Mouse (Mus musculus) T-cell, adult 2 months (primary cell): ENCODE data around the gene Nosip.
A peak's percentile ranks its signal among the peaks of the same experiment; 100 is the strongest.
"Not testable (repeated sequence)": the region's sequence is repeated elsewhere in the genome, so short reads cannot be mapped to it uniquely, and the experiment has no call there.

ENCODE experiments used
- DNase-seq: peaks from one replicate; pipeline ENCODE4 v3.0.0; 2022; ENCODE audit warnings: low spot score

Nosip gene

DNA sequence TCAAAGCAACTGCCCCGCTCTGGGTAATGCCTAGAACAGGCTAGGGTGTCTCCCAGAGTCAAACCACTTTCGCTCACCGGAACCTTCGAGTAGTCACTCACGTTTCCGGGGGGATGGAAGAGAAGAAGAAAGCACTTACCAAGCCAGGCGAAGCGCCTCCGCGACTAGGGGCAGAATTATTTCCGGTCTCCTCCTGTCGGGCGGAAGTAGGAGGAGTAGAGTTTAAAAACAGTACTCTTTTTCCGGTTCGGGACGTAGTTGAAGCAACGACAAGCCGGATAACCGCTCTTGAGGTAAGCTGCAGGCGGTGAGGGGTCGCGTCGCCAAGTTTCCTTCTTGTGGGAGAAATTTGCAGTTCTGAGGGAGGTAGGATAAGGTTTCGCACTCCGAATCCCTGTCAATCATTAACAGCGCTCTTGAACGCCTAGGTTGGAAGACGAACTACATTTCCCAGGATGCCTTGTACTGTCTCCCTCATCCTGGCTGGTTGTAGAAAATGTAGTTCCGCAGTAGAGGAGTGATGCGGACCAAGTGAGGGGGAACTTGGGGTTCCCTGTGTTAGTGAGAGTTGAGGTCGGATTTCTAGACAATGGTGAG lies at the start of gene Nosip, which contains the start of gene Prrg2:
Nosip (plus strand) TSS at position 191 of the 597 bp plus-strand sequence.
Prrg2 (minus strand) TSS at position 439 of the 597 bp plus-strand sequence.
- DNase-seq, result peak; percentile 95

DNA sequence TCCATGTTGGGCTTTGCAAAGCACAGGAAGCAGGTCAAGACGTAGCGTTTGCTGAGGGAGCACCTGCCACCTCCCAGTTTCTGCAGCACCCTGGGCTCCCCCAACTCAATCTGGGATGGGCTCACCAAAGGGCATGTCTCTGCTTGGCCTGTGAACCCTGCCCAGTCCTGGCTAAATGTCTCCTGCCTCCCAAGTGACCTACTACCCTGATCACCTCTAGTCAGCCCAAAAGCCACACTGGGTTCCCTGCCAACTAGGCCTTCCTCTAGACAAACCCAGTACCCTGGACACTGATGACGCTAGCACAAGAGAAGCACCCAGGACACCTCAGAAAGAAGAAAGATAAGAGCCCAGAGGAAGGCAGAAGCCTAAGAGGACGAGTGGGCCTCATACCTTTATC lies 49.4 kb upstream of the Nosip start:
- DNase-seq, result no peak

DNA sequence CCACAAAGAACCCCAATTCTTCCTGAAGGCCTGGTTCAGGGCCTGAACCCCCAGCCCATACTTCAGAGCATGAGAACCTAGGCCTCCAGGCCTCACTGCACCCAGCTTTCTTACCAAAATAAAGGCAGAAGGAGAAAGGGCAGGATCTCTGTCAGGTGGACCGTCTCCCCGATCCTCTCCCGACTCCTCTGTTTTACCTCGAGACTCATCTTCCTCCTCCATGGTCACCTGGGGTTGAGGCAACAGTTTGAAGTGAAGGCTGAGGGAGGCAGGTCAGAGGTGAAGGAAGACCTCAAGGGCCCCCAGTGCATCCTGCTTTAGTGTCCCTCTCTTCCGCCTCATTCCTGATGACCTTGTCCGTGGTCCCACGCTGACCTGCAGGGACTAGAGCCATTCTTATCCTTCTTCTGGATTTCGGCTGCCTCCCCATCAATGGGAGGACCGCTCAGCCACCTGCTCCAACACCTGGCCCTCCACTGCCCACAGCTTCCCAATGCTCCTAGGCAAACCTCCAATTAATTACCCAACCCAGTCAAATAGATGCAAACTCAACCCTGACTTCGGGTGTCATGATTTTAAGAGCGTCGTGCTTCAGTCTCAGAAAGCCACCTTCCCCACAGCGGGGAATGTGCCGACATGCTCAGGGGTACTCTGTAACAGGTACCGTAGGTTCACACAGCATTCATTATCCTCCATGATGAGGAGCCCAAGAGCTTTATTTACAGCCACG lies 48.7 kb upstream of the Nosip start:
- no peak for DNase-seq

DNA sequence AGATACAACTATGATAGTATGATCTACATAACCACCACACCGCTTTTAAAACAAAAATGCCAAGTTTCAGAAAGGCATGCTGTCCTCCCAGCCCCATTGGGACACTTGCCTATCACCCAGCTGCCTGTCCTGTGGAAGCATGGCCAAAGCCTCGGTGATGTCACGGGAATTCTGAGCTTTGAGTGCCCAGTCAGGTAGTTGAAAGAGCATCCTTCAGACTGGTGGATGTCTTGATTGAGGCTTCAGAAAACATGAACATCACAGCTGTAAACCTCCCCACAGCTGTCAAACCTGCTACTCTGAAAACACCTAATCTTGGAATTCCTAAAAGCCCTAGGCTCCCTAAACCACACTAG lies 48.2 kb upstream of the Nosip start:
- no peak for DNase-seq

DNA sequence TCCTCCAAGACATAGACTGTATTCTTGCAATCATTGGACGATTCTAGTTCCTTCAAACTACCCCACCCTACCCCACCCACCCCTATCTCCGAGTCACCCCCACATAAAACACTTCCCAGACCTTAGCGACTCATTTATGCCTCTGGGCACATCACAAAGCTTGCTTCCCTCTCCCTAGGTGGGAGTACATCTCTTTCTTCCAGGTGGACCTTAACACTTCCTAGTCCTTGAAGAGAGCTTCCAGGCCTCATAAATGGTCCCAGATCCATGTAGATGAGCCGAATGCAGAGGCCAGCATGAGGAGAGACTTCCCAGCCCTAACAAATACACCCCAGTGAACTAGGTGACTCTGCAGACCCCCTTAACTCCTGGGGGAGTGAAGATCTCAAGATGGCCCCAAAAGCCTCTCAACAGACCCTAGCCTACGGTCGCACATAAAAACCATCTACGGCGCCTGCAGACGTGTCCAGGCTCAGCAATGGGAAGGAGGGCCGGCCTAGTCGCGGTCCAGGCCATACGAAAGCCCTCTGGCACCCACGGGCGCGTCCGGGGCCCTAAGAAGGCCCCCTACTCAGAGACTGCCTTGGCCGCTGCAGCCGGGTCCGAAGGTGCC lies 46.8 kb upstream of the Nosip start:
- no peak for DNase-seq

DNA sequence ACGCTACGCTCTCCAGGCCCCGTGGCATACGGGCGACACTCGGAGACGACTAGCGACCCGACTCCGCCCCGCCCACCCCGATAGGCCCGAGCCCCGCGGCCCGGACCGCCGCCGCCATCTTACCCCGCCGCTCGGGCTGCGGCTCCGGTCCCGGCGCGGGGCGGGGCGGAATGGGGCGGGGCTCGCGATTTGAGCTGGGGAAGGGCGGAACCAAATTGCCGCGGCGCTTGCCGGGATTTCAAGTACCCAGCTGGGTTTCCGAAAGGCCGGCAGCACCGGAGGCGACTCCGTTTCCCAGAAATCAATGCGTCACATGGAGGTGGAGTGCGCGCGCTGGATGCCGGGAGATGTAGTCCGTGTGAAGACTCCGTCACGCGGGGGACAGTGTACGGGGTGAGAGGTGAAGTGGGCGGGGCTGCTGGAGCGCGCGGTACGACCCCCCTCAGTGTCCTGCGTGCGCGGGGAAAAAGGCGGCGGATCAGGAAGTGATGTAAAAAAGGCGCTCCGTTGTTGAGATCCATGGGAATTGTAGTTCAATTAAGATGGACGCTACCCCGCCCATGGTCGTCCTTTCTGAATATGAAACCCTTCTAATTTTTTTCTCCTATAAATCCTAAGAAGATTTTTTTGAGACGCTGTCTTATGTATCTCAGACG lies 46.1 kb upstream of the Nosip start, which contains the start of gene Scaf1:
Scaf1 (minus strand) TSS at position 407 of the 656 bp plus-strand sequence.
- peak; percentile 99 for DNase-seq

DNA sequence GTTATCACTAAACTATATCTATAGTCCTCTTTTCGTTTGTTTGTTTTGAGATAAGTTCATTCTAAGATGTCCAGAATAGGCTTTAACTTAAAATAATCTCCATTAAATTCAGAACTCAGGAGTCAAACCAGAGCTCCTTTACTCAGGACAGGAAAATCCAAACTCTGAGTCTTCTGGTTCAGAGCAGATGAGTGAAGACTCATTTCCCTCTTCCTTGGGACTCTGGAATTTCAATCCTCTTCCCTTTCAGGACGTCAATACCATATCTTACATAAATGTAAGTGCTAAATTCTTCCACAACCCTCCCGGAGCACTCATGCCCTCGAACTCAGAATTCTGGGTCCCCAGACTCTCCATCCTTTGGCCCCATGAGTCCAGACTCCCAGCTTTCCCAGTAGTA lies 45.5 kb upstream of the Nosip start:
- no peak for DNase-seq

DNA sequence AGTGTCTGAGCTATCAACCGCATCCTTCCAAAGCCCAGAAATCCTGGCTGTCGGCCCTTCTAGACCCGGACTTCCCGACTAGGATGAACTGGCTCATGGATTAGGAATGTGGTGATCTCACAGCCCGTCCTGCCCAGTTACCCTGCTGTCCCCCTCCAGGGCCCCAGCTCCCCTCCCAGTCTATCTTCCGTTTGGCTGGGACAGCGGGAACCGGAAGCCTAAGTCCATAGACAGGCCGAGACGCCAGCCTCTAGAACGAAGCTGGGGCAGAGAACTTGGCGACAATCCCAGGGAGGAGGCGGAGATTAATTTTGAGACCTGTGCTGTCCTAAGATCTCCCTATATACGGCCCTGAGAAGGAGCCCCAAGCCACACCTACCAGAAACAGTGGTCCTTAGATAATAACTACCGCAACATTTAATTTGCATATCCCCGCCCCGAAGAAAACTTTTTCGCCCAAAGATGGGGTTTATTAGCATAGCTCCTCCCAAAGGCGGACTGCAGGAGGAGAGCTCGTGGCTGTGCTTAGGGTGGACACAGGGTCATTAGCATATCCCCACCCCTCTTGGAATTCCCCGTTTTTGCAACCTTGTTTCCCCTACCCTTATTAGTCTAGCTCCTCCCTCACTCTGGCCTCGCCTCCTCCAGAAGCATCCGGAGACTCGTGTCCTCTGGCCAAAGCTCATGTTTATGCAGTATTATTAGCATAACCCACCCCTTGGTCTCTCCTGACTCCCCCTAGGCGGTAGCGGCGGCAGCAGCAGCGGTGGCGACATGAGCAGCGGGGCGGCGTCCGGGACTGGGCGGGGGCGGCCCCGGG lies 44.8 kb upstream of the Nosip start, which contains the start of gene Rras:
Rras (plus strand) TSS at position 720 of the 820 bp plus-strand sequence.
- peak; percentile 95 for DNase-seq

DNA sequence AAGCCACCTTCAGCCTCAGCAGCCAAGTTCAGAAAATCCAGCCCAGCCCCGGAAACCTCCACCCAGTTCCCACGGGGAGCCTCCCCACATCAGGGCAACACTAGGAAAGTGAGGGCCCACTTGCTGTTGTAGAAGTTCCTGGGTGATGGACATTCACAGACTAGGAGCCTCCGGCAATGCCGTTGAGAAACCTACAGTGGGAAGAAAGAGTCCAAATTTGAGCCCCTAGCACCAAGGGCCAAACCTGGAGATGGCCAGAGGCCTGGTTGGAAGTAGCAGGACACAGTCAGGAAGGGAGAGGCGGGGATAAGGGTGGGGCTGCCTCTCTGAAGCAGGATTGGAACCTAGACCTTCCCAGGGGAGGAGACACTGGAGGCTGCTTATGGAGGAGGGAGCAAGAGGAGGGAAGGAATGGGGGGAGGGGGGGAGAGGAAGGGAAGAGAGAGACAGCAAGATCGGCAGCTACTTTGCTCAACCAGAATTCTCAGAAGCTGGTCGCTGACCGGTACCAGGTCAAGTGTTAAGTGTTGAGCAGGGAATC lies 43.1 kb upstream of the Nosip start:
- no peak for DNase-seq

DNA sequence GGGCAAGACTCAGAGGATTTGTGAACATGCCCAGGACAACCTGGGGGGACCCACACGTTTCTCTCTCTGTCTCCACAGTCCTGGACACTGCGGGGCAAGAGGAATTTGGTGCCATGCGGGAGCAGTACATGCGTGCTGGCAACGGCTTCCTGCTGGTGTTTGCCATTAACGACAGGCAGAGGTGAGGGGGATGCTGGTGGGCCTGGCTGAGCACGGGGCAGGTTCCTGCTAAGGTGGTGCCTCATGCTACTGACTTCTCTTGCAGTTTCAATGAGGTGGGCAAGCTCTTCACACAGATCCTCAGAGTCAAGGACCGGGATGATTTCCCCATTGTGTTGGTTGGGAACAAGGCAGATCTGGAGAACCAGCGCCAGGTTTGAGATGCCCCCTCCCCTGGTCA lies 42.0 kb upstream of the Nosip start:
- no peak for DNase-seq

DNA sequence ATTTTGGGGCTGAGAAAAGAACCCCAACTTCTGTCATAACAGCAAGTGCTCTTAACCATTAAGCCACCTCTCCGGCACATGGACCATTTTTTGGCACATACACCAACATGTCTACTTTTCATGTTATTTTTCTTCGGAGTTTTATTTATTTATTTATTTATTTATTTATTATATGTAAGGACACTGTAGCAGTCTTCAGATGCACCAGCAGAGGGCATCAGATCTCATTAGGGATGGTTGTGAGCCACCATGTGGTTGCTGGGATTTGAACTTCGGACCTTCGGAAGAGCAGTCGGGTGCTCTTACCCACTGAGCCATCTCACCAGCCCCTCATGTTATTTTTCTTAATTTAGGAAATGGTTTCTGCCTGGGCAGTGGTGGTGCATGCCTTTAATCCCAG lies 38.5 kb upstream of the Nosip start:
- DNase-seq, result not testable (repeated sequence)

DNA sequence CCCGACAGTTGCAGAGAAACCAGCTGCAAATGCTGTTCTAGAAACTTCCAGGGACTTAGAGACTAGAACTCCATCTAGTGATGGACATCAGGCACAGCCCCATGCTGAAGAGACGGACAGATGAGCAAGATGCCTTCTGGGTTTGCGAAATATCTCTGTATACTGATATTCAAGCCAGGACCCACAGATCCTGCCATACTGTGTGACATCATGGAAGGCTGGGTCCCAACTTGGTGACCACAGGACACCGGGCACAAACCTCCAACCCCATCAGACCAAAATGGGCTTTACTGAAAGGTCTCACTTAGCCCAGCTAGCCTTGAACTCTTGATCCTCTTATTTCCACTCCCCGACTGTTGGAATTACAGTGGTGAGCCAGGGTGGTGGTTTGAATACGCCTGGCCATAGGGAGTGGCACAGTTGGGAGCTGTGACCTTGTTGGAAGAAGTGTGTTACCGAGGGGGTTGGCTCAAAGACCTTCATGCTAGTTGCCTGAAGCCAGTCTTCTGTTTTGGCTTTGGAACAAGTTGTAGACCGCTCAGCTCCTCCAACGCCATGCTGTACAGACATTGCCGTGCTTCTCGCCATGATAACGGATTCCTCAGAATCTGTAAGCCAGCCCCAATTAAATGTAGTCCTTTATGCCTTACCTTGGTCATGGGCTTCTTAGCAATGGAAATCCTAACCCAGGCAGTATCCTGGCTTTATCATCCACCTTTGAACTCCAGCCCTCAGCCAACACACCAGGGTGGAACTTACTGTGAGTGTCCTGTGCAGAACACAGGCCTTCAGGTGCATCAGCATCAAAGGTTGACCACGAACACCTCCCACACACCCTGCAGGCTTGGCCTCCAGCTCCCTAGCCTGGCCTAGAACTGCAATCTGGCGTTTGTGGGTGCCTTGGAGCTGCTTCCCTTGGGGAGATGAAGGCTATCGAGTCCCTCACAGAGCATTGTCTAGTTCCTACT lies 37.7 kb upstream of the Nosip start:
- no peak for DNase-seq

DNA sequence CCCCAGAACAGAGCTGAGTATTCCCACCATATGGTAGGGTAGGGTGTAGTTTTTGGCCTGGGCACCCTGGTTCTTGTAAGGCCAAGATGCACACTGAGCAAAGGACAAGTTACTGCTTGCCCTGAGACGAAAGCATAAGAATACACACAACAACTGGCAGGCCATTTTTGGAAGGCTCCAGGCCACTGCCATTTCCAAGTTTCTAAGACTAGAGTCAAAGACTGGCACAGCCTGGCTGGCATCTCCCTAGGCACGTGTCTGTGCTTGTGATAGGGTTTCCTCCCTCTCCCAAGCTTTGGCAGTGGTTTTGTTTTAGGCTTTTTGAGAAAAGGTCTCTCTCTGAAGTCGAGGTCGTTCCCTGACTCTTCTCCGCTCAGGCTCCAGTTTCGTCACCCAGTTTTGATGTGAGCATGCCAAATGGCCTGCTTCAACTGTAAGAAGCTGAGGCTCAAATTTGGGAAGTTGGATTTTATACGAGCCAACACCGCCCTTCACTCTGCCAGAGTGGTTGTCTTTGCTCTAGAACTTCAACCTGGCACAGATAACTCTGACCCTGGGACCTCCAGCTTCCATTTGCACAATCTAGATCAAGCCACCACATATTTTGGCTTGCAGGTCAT lies 36.5 kb upstream of the Nosip start:
- DNase-seq, result no peak

DNA sequence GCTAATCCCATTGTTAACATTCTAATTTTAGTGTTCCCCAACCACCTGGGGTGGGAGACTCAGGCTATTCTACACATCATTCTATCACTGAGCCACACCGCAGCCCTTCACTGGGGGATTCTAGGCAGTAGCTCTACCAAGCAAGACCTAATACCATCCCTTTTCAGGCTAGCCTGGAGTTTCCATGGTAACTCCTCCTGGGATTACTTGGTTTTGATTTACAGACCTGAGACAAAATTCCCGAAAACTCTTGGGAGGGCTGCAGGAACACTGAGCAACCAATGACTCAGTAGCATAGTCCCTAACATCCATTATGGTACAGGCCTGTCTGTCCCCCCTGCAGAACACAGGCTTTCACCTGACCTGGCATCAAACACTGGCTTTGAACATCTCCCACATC lies 36.0 kb upstream of the Nosip start:
- DNase-seq, result no peak

DNA sequence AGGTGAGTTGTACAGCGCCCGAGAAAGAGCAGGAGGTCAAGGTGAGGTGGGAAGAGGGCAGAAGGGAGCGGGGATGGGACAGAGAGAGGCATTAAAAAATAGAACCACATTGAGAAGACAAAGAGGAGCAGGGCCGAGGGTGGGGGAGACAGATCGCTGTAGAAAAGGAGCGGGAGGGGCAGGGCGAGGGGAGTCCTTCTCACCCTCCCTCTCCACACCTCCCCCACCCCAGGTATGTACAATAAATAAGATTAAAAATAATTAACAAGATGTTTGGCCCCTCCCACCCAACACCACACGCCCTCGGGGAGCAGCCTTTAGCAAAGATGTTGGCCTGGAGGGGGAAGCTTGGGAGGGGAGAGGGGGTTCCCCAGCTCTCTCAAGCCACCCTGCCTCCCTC lies 34.5 kb upstream of the Nosip start:
- no peak for DNase-seq

DNA sequence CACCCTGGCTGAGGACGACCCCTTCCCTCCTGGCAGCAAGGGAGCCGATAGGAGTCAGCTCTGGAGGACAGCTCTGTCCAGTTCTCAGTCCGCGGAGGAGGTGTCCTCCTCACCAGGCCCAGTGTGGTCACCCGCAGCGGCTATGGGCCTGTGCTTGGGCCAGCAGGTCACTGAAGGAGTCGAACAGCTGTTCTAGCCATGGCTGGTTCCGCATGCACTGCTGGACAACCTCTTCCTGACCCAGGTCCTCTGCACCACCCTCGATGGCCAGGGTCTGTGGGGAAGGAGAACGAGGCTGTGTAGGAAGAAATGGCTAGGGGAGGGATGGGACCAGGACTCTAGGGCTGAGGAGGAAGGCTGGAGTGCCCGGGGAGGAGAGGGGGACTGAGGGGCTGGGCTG lies 33.9 kb upstream of the Nosip start:
- DNase-seq, result no peak

DNA sequence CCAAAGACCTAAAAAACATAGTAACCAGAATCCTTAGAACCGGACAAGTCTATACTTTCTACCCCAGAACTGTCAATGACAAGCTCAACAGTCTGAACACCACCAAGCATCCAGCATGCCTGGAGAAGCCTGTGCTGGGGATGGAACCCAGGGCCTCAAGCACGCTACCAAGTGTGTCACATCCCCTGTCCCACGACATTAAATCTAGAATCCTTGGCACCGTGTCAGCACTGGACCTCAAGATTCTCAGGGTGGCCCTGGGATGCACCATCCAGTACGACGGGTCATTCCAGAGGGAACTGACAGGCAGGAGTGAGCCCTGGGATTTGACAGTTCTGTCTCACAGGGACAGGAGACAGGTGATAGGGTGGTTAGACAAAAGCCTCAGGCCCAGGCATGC lies 32.2 kb upstream of the Nosip start:
- no peak for DNase-seq

DNA sequence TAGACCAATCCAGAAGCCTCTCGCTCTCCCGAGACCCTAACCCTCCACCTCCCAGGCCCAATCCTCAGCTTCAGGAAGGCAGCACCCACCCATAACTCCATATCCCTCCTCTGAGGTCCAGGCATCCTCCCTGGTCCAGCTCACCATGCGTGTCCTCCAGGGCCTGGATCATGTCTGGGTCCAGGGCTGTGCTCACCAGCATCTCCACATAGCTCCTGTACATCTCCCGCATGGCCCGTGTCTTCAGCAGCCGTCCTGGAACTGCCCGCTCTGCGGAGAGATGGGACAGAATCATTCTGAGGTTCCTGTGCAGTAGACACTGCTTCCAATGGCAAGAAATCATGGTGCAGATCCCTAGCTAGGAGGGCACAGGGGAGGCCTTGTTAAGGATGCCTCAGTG lies 31.4 kb upstream of the Nosip start:
- no peak for DNase-seq

DNA sequence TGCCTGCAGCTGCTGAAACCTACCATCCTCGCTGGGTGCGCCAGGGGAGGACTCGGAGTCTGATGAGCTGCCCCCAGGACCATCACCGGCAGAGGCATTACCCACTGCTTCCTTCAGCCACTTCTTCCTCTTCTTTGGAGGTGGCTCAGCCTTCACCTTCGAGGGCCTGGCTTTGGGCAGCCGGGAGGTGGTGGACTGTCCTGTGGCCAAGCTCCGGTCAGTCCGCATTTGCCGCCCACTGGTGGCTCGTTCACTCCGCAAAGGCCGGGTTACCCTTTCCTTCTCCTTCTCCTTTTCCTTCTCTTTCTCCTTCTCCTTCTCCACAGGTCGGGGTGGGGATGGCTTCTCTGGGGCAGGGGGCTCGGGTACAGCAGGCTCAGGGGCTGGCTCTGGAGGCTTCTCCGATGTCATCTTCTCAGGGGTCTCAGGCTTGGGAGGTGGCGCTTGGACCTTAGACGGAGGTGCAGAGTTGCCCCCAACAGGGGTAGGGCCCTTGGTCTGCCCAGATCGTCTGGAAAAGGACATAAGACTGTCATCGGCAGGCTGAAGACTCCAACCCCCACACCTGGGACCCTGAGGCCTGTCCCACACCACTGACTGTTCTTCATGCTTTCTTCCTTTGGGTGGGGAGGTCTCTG lies 28.4 kb upstream of the Nosip start:
- no peak for DNase-seq

DNA sequence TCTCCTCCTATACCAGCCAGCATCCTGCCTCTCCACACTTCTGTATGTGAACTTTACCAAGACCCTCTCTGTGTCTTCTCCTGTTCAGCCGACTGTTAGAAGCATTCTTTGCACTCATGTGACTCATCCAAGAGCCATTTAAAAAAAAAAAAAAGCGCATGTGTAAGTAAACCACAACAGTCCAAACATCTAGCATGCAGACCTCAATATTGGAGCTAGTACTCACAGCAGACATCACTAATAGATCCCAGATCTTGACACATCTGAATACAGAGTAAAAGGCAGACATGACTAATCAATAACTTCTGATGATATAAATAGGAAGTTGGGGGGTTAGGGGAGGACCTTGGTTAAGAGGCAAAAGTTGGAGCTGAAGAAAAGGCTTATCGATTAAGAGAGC lies 26.6 kb upstream of the Nosip start:
- no peak for DNase-seq
